Mouse (Mus musculus) left cerebral cortex, postnatal 4 days (tissue): ENCODE measurements around the gene Ptger3. TPM values are rescaled to one million over a fixed set of nuclear protein-coding genes. Genes with fewer than 3 reads are reported as not detected.

Source experiments
- DNase-seq: peaks from one replicate; pipeline ENCODE4 v3.0.0-alpha.2; 2022
- intact Hi-C: fragments of 180-260 bp; cut with DNase I; formaldehyde crosslinking; loops from one replicate; pipeline ENCODE4 v1.15.1; 2025
- total RNA-seq, 2 experiments: library from RNA; stranded (reverse); gene quantifications; 2 replicates each; pipeline ENCODE4 v1.2.3; 2021

The Ptger3 gene
- total RNA-seq, 2 experiments from 2014 or later = 15.8 to 17.0 TPM

GRCm38 (mm10) chr3:157581755-157582154, 15.1 kb downstream of the Ptger3 start:
- no peak for DNase-seq
- intact Hi-C loops = no loop called here

GRCm38 (mm10) chr3:157582626-157583405, 16.1 kb downstream of the Ptger3 start:
- intact Hi-C loops = no loop called here
- DNase-seq = no peak

DNA sequence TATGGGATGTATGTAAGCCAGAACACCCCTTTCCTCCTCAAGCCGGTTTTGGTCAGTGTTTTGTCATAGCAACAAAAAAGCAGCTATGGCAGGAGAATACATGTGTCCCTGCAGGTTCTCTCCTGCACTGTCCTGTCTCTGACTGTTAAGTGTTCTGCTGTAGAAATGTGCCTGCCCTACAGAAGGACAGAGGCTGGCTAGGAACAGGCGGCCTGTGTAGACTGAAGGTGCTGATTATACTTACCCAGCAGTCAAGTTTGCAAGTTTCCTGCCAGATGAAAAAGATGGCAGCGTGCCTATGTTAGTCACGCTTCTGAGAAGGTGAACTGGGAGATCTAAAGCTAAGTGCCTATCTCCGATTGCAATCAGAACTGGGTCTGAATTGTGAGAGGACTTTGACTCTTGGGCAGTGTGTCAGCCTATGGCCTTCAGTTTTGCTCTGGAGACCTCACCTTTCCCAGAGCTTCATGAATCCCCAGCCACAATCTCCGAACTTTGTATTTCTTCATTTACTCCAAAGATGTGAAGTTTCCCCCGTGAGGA, 31.2 kb downstream of the Ptger3 start:
- intact Hi-C loops = no loop called here
- no peak for DNase-seq

DNA sequence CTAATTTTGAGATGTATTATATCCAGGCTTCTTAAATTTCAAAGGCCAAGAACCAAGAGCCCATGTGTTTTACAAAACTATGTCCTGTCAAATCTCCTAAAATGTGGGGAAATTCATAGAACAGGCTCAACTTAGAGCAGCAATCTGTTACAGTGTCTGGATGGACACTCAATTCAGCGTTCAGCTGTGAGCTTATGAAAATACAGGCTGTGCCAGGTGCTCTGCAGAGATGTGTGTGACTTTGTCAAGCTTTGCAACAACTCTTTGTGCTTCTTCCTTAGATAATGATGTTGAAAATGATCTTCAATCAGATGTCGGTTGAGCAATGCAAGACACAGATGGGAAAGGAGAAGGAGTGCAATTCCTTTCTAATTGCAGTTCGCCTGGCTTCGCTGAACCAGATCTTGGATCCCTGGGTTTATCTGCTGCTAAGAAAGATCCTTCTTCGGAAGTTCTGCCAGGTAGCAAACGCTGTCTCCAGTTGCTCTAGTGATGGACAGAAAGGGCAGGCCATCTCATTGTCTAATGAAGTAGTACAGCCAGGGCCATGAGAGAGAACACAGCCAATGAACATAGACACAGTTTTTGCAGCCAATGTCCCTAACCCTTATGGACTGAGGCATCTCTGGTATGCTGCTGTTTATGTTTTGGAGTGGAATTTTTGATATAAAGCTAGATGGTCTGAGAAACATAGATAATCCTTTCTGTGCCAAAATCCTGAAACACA, 38.2 kb downstream of the Ptger3 start:
- intact Hi-C loops = no loop called here
- no peak for DNase-seq

GRCm38 (mm10) chr3:157605411-157605740, 38.7 kb downstream of the Ptger3 start:
- DNase-seq = no peak
- intact Hi-C loops = no loop called here

DNA sequence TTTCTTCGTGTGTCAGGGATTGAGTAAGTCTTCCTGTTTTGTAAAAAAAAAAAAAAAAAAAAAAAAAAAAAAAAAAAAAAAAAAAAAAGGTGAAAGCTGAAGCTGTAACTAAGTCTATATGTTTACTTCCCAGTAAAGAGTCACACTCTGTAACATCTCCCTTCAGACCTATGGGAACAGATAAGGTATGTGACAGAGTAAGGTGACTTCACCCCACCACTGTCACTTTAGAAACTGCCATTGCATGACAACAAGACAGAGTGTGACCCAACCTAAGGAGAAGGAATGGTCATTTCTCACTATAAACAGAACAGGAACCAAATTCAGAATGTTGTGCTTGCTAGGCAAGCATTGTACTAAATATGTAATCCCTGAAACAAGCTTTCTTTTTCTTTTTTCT, 46.9 kb downstream of the Ptger3 start:
- no peak for DNase-seq
- intact Hi-C loops = no loop called here

DNA sequence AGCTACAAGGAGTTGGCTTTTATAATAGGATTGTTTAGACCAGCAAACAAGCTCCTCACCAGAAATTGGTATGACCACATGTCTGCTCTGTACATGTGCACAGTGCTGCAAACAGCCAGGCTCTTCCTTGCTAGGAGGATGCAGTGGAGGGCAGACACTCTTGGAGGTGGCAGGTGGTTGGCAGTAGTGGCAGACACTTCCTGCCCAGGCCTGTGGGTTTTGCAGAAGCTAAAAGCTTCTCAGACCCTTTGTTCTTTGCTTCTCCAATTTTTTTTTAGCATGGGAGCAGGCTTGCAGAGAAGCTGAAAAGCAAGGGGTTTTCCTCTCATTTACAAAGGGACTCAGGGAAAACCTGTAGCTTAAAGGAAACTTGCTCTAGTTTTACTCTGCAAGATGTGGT, 50.3 kb downstream of the Ptger3 start:
- DNase-seq = no peak
- intact Hi-C loops = no loop called here

- intact Hi-C loops = no loop called here
- no peak for DNase-seq
Observed at GRCm38 (mm10) chr3:157627407-157627806, 60.7 kb downstream of the Ptger3 start.

DNA sequence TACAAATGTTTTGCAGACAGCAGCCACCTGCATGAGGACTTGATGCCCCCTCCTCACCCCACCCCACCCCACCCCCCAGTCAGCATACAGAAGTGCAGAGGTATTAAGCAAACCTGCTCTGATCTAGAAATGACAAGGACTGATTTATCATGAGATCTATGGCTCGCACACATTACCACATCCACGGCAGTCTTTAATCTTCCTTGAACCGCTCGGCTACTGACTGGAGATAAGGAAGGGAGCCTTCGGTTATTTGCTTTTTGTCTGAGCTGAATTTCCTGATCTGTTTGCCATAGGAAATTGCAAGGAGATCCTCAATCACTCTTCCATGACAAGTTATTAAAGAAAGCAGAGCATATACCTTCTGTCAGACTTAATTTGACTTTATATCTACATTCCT, 64.0 kb downstream of the Ptger3 start:
- DNase-seq = no peak
- intact Hi-C loops = no loop called here

GRCm38 (mm10) chr3:157631383-157631782, 64.7 kb downstream of the Ptger3 start:
- intact Hi-C loops = no loop called here

DNA sequence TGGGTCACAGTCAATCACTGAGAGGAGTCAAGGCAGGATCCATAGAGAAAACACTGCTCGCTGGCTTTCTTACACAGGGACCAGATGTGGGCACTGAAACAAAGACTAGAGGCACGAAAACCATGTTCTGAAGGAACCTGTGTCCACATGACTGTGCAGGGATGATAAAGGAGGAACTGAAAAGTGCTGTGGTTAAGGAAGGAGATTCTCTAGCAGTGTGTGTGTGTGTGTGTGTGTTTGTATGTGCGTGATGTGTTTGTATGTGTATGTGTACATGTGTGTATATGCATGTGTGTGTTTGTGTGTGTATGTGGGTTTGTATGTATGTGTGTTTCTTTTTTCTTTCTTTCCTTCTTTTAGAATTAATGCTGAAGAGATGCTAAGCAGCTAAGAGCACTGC, 67.7 kb downstream of the Ptger3 start:
- no peak for DNase-seq
- intact Hi-C loops = loop anchor here (2.0 kb wide), 1 partner anchor 46 kb away; no protein-coding TSS in a partner anchor

More at GRCm38 (mm10) chr3:157631383-157631782, 64.7 kb downstream of the Ptger3 start:
- DNase-seq = no peak

- intact Hi-C loops = loop anchor here (2.0 kb wide), 1 partner anchor 45 kb away; no protein-coding TSS in a partner anchor
- DNase-seq = no peak
Observed at GRCm38 (mm10) chr3:157635713-157636112, 69.0 kb downstream of the Ptger3 start.

GRCm38 (mm10) chr3:157636887-157637286, 70.2 kb downstream of the Ptger3 start:
- intact Hi-C loops = no loop called here
- DNase-seq = no peak

GRCm38 (mm10) chr3:157637341-157637740, 70.6 kb downstream of the Ptger3 start:
- intact Hi-C loops = no loop called here
- no peak for DNase-seq

DNA sequence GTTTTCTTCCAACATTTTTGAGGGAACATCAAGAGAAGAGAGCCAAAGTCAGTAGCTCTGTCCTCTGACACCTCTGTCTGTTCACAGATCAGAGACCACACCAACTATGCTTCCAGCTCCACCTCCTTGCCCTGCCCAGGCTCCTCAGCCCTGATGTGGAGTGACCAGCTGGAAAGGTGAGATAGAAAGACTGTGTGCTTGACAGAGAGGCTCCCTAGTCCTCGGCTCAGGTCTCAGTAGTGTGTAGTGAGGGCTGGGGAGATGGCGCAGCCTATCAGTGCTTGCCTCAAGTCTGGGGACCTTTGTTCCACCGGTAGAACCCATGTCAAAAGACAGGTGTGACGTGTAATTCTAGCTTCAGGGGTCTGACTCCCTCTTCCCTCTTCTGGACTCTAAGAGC, 74.9 kb downstream of the Ptger3 start:
- no peak for DNase-seq
- intact Hi-C loops = no loop called here

GRCm38 (mm10) chr3:157661622-157662021, 94.9 kb downstream of the Ptger3 start:
- intact Hi-C loops = no loop called here

GRCm38 (mm10) chr3:157664486-157665041, 97.9 kb downstream of the Ptger3 start:
- no peak for DNase-seq
- intact Hi-C loops = no loop called here

More at GRCm38 (mm10) chr3:157661622-157662021, 94.9 kb downstream of the Ptger3 start:
- DNase-seq = no peak

DNA sequence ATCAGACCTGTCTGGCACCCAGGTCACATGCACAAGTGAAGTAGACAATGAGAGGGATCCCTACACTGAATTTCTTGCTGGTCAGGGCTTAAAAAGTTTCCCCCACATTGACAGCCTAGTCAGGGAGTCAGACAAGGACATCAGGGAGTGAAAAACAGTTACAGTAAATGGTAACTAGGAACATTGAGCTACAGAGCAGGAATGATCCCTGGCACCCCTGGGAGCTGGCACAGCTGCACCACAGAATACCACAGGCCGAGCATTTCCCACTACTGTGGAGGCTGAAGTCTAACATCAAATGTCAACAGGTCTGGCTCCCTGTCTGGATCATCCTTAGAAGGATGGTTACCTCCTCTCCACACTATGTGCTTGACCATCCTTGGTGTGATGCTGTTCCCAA, 98.8 kb downstream of the Ptger3 start:
- intact Hi-C loops = no loop called here
- no peak for DNase-seq

DNA sequence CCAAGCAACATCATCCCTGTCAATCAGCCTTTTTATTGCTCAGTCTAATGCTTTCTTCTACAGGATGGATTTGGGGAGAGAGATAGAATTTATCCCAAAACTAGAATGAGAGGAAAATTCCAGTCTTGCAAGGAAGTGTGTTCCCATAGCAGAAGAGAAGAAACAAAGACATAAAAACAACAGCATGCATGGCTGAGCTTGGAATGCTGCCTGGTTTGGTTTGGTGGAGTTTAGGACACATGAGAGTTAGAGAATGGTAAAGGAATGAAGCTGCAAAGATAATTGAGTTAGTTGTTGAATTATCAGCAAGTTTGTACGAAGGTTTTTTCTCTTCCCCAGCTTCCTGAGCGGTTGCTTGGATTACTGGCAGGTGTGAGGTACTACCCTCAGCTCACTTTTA, 99.5 kb downstream of the Ptger3 start:
- no peak for DNase-seq
- intact Hi-C loops = no loop called here

DNA sequence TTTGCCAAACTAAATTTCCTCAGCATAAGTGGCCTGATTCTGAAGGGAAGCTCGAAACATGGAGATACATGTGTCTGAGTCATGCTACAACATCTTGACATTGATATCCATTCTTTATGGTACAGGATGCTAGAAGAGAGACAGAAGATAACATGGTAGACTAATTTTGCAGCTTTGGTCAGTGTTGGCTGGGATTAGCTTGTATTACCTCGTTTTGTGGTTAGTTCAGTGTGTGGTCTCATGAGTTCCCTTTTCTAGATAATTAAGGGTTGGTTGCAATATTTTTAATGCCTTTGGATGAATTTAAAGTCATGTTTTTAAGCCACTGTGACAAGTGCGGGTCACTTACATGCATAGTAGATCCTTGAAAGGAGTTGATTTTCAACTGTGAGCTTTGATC, 119.4 kb downstream of the Ptger3 start:
- intact Hi-C loops = no loop called here
- no peak for DNase-seq

- DNase-seq = no peak
- intact Hi-C loops = no loop called here
Observed at GRCm38 (mm10) chr3:157688419-157689162, 121.9 kb downstream of the Ptger3 start.
